Mouse (Mus musculus) activated CD4-positive, CD25-positive, alpha-beta regulatory T cell, adult 4 months (primary cell): ENCODE measurements around the gene Mgat3. TPM values are rescaled to one million over a fixed set of nuclear protein-coding genes. Genes with fewer than 3 reads are reported as not detected.

Experiments used
- ATAC-seq: one replicate; pipeline ENCODE4 v1.8.0; 2017
- polyA plus RNA-seq, 2 experiments: library from polyadenylated mRNA; unstranded; fragments of 100-300 nt; shearing (Covaris generic); gene quantifications; one replicate each; pipeline ENCODE4 v1.2.1; 2017

The Mgat3 gene
- polyA plus RNA-seq, 2 experiments from 2014 or later, result 0.13 TPM; not detected in 1

- ATAC-seq, result no peak
Observed at GRCm38 (mm10) chr15:80232331-80232730, 58.8 kb downstream of the Mgat3 start.

GRCm38 (mm10) chr15:80233053-80233452 lies 59.5 kb downstream of the Mgat3 start:
- no peak for ATAC-seq

GRCm38 (mm10) chr15:80233733-80234509 lies 60.4 kb downstream of the Mgat3 start, which contains the start of gene Mief1:
Gene Mief1 (plus strand): TSS chr15:80234018.
- peak; percentile 99 for ATAC-seq

GRCm38 (mm10) chr15:80235535-80235934 lies 62.0 kb downstream of the Mgat3 start, which contains the start of gene AC140267.1:
Gene AC140267.1 (plus strand): TSS chr15:80235835.
- no peak for ATAC-seq

GRCm38 (mm10) chr15:80248135-80248534 lies 74.6 kb downstream of the Mgat3 start:
- ATAC-seq, result no peak

- no peak for ATAC-seq
Observed at GRCm38 (mm10) chr15:80248596-80248995, 75.1 kb downstream of the Mgat3 start.

GRCm38 (mm10) chr15:80249672-80250071 lies 76.2 kb downstream of the Mgat3 start:
- ATAC-seq, result no peak

GRCm38 (mm10) chr15:80250586-80250985 lies 77.1 kb downstream of the Mgat3 start:
- no peak for ATAC-seq

GRCm38 (mm10) chr15:80253530-80253929 lies 80.0 kb downstream of the Mgat3 start:
- no peak for ATAC-seq

GRCm38 (mm10) chr15:80254207-80254606 lies 80.7 kb downstream of the Mgat3 start:
- no peak for ATAC-seq

- peak; percentile 92 for ATAC-seq
Observed at GRCm38 (mm10) chr15:80254847-80255645, 81.5 kb downstream of the Mgat3 start, which contains the start of gene Atf4. Gene Atf4 (plus strand): TSS chr15:80255184.

- ATAC-seq, result no peak
Observed at GRCm38 (mm10) chr15:80255646-80256121, 82.2 kb downstream of the Mgat3 start.

- ATAC-seq, result no peak
Observed at GRCm38 (mm10) chr15:80256242-80256641, 82.7 kb downstream of the Mgat3 start.

GRCm38 (mm10) chr15:80256656-80257601 lies 83.4 kb downstream of the Mgat3 start:
- no peak for ATAC-seq

GRCm38 (mm10) chr15:80257602-80258239 lies 84.2 kb downstream of the Mgat3 start:
- ATAC-seq, result no peak

- no peak for ATAC-seq
Observed at GRCm38 (mm10) chr15:80258240-80259170, 85.0 kb downstream of the Mgat3 start.

- no peak for ATAC-seq
Observed at GRCm38 (mm10) chr15:80259406-80260045, 86.0 kb downstream of the Mgat3 start.

- ATAC-seq, result no peak
Observed at GRCm38 (mm10) chr15:80260677-80261076, 87.2 kb downstream of the Mgat3 start.

GRCm38 (mm10) chr15:80261100-80261499 lies 87.6 kb downstream of the Mgat3 start:
- no peak for ATAC-seq
